Mouse (Mus musculus): ENCODE measurements around the gene Runx3. TPM values are rescaled to one million over a fixed set of nuclear protein-coding genes. Genes with fewer than 3 reads are reported as not detected.

Runx3 gene
- polyA plus RNA-seq, 1 experiment, result not detected

GRCm38 (mm10) chr4:135205711-135206600 lies 85.5 kb downstream of the Runx3 start:
- TF ChIP-seq POLR2A (IDR thresholded peaks at IDR 0.05; ENCODE audit: insufficient read depth, low read depth, low read length) (no peak), CTCF (IDR thresholded peaks at IDR 0.05; ENCODE audit: insufficient read depth, low read depth, low read length) (peak; percentile 91)
- Histone ChIP-seq H3K4me3 (ENCODE audit: insufficient read depth, low read depth, low read length) (peak overlapping the region; percentile 38), H3K4me1 (ENCODE audit: control insufficient read depth, insufficient read depth, low read length) (peaks cover 12% of the 10 kb centered on the region), H3K27ac (ENCODE audit: insufficient read depth, low read depth, low read length) (no peak overlapping the region)
- 4% methylated on average over 47 of the region's 47 CpGs for WGBS

- Histone ChIP-seq H3K27ac (ENCODE audit: insufficient read depth, low read depth, low read length) (no peak overlapping the region), H3K4me1 (ENCODE audit: control insufficient read depth, insufficient read depth, low read length) (peaks cover 5% of the 10 kb centered on the region), H3K4me3 (ENCODE audit: insufficient read depth, low read depth, low read length) (no peak overlapping the region)
- no peak for TF ChIP-seq CTCF (IDR thresholded peaks at IDR 0.05; ENCODE audit: insufficient read depth, low read depth, low read length)
- no peak for TF ChIP-seq POLR2A (IDR thresholded peaks at IDR 0.05; ENCODE audit: insufficient read depth, low read depth, low read length)
- WGBS, result 76% methylated on average over 2 of the region's 2 CpGs
Measured at GRCm38 (mm10) chr4:135209846-135210245, 89.4 kb downstream of the Runx3 start.

- Histone ChIP-seq H3K4me1 (ENCODE audit: control insufficient read depth, insufficient read depth, low read length) (peaks cover 12% of the 10 kb centered on the region), H3K4me3 (ENCODE audit: insufficient read depth, low read depth, low read length) (no peak overlapping the region), H3K27ac (ENCODE audit: insufficient read depth, low read depth, low read length) (no peak overlapping the region)
- 33% methylated on average over 4 of the region's 4 CpGs for WGBS
- TF ChIP-seq POLR2A (IDR thresholded peaks at IDR 0.05; ENCODE audit: insufficient read depth, low read depth, low read length) (no peak), CTCF (IDR thresholded peaks at IDR 0.05; ENCODE audit: insufficient read depth, low read depth, low read length) (0 out of 2 replicates have a peak, but pooled peaks have one; percentile 14)
Measured at GRCm38 (mm10) chr4:135219652-135220051, 99.2 kb downstream of the Runx3 start.

- peak overlapping the region; percentile 73 for H3K27ac ChIP-seq (ENCODE audit: insufficient read depth, low read depth, low read length)
- peaks cover 12% of the 10 kb centered on the region for H3K4me1 ChIP-seq (ENCODE audit: control insufficient read depth, insufficient read depth, low read length)
- WGBS, result 48% methylated on average over 3 of the region's 3 CpGs
- TF ChIP-seq CTCF (IDR thresholded peaks at IDR 0.05; ENCODE audit: insufficient read depth, low read depth, low read length), result no peak
- no peak for TF ChIP-seq POLR2A (IDR thresholded peaks at IDR 0.05; ENCODE audit: insufficient read depth, low read depth, low read length)
- H3K4me3 ChIP-seq (ENCODE audit: insufficient read depth, low read depth, low read length), result no peak overlapping the region
Measured at GRCm38 (mm10) chr4:135220641-135221040, 100.2 kb downstream of the Runx3 start.

GRCm38 (mm10) chr4:135221632-135222407 lies 101.4 kb downstream of the Runx3 start:
- peak overlapping the region; percentile 87 for H3K27ac ChIP-seq (ENCODE audit: insufficient read depth, low read depth, low read length)
- peaks cover 20% of the 10 kb centered on the region for H3K4me1 ChIP-seq (ENCODE audit: control insufficient read depth, insufficient read depth, low read length)
- TF ChIP-seq POLR2A (IDR thresholded peaks at IDR 0.05; ENCODE audit: insufficient read depth, low read depth, low read length) (no peak), CTCF (IDR thresholded peaks at IDR 0.05; ENCODE audit: insufficient read depth, low read depth, low read length) (no peak)
- H3K4me3 ChIP-seq (ENCODE audit: insufficient read depth, low read depth, low read length), result no peak overlapping the region
- 34% methylated on average over 12 of the region's 12 CpGs for WGBS

GRCm38 (mm10) chr4:135223808-135224207 lies 103.4 kb downstream of the Runx3 start:
- Histone ChIP-seq H3K27ac (ENCODE audit: insufficient read depth, low read depth, low read length) (peak overlapping the region; percentile 81), H3K4me1 (ENCODE audit: control insufficient read depth, insufficient read depth, low read length) (peaks cover 20% of the 10 kb centered on the region), H3K4me3 (ENCODE audit: insufficient read depth, low read depth, low read length) (no peak overlapping the region)
- 68% methylated on average over 9 of the region's 9 CpGs for WGBS
- TF ChIP-seq POLR2A (IDR thresholded peaks at IDR 0.05; ENCODE audit: insufficient read depth, low read depth, low read length), result no peak
- no peak for TF ChIP-seq CTCF (IDR thresholded peaks at IDR 0.05; ENCODE audit: insufficient read depth, low read depth, low read length)

GRCm38 (mm10) chr4:135226008-135226667 lies 105.7 kb downstream of the Runx3 start:
- H3K27ac ChIP-seq (ENCODE audit: insufficient read depth, low read depth, low read length), result peak overlapping the region; percentile 64; the same call in 1 of the 2 replicates
- TF ChIP-seq POLR2A (IDR thresholded peaks at IDR 0.05; ENCODE audit: insufficient read depth, low read depth, low read length), result no peak
- no peak for TF ChIP-seq CTCF (IDR thresholded peaks at IDR 0.05; ENCODE audit: insufficient read depth, low read depth, low read length)
- H3K4me3 ChIP-seq (ENCODE audit: insufficient read depth, low read depth, low read length), result no peak overlapping the region
- 87% methylated on average over 12 of the region's 12 CpGs for WGBS
- peaks cover 24% of the 10 kb centered on the region for H3K4me1 ChIP-seq (ENCODE audit: control insufficient read depth, insufficient read depth, low read length)

Other genes starting within 250 kb of the Runx3 start
- not detected in 2 replicates for gene Tmem50a, start 205.6 kb upstream of the Runx3 start, polyA plus RNA-seq (2012; ENCODE audit: insufficient read depth, insufficient read length, low replicate concordance, missing spikeins)
- gene Rsrp1, start 197.1 kb upstream of the Runx3 start, polyA plus RNA-seq (2012; ENCODE audit: insufficient read depth, insufficient read length, low replicate concordance, missing spikeins), result 408 and 522 TPM in 2 replicates
- 295 TPM in 1 of 2 replicates, not detected in the other for gene Syf2, start 189.8 kb upstream of the Runx3 start, polyA plus RNA-seq (2012; ENCODE audit: insufficient read depth, insufficient read length, low replicate concordance, missing spikeins)
- gene Clic4, start 152.2 kb downstream of the Runx3 start, polyA plus RNA-seq (2012; ENCODE audit: insufficient read depth, insufficient read length, low replicate concordance, missing spikeins), result not detected in 2 replicates
- 281 and 545 TPM in 2 replicates for gene Srrm1, start 232.7 kb downstream of the Runx3 start, polyA plus RNA-seq (2012; ENCODE audit: insufficient read depth, insufficient read length, low replicate concordance, missing spikeins)

Data from olfactory bulb, adult 2 months (tissue).